Mouse (Mus musculus) brain, embryonic 14.5 days (tissue): ENCODE results near the gene Pip4k2a.

Experiments
- CTCF ChIP-seq: fragments of 200-500 bp; IDR thresholded peaks from 2 replicates; pipeline ENCODE4 v1.5.1; 2012; ENCODE audit warnings: inconsistent platforms, mild to moderate bottlenecking, moderate library complexity, borderline replicate concordance; ENCODE audit not compliant: insufficient read depth, insufficient read length; ENCODE audit errors: extremely low read depth
- POLR2A ChIP-seq: fragments of 200-500 bp; IDR thresholded peaks from 2 replicates; pipeline ENCODE4 v1.6.1; 2012; ENCODE audit warnings: mild to moderate bottlenecking, inconsistent platforms, borderline replicate concordance; ENCODE audit not compliant: poor library complexity, insufficient read depth, insufficient read length, severe bottlenecking; ENCODE audit errors: extremely low read depth

GRCm38 (mm10) chr2:18914750-18915149 lies 83.2 kb downstream of the Pip4k2a start:
- TF ChIP-seq CTCF (no peak), POLR2A (no peak)
